Mouse (Mus musculus) stomach, embryonic 14.5 days (tissue): Measurements from ENCODE around the gene Zbtb7a. TPM values are rescaled to one million over a fixed set of nuclear protein-coding genes. Genes with fewer than 3 reads are reported as not detected.
"Not testable (repeated sequence)": the region's sequence is repeated elsewhere in the genome, so short reads cannot be mapped to it uniquely, and the experiment has no call there.

Experiments used
- ATAC-seq: fragments of 200-750 bp; cut with Nextera tagmentation; 2 replicates; pipeline ENCODE4 v1.8.0; 2017; ENCODE audit warnings: low read depth, moderate TSS enrichment; ENCODE audit not compliant: insufficient number of reproducible peaks, insufficient read depth, low FRiP score
- H3K27ac ChIP-seq: fragments of 300-500 bp; sonication (generic); 2 replicates; pipeline ENCODE4 v1.5.1; 2014; ENCODE audit warnings: mild to moderate bottlenecking, low read length, moderate library complexity, mixed read lengths
- H3K27me3 ChIP-seq: fragments of 300-500 bp; sonication (generic); 2 replicates; pipeline ENCODE4 v1.6.1; 2014; ENCODE audit warnings: low read length, control low read depth, mixed read lengths; ENCODE audit not compliant: control insufficient read depth, insufficient read depth
- H3K36me3 ChIP-seq: fragments of 300-500 bp; sonication (generic); 2 replicates; pipeline ENCODE4 v1.6.1; 2014; ENCODE audit warnings: mild to moderate bottlenecking, control low read depth, low read length, moderate library complexity, mixed read lengths; ENCODE audit not compliant: control insufficient read depth, insufficient read depth
- H3K4me1 ChIP-seq: fragments of 300-500 bp; sonication (generic); 2 replicates; pipeline ENCODE4 v1.6.1; 2014; ENCODE audit warnings: low read length, control low read depth, mixed read lengths; ENCODE audit not compliant: control insufficient read depth, insufficient read depth
- H3K4me2 ChIP-seq: fragments of 300-500 bp; sonication (generic); replicated peaks from 2 replicates; pipeline ENCODE4 v1.6.1; 2014; ENCODE audit warnings: low read depth, low read length, control low read depth
- H3K4me3 ChIP-seq: fragments of 300-500 bp; sonication (generic); 2 replicates; pipeline ENCODE4 v1.5.1; 2014; ENCODE audit warnings: low read depth, low read length, control low read depth
- H3K9ac ChIP-seq: fragments of 300-500 bp; sonication (generic); replicated peaks from 2 replicates; pipeline ENCODE4 v1.6.1; 2014; ENCODE audit warnings: low read depth, mild to moderate bottlenecking, control low read depth, low read length, moderate library complexity, mixed read lengths
- H3K9me3 ChIP-seq: fragments of 300-500 bp; sonication (generic); 2 replicates; pipeline ENCODE4 v1.6.1; 2016; ENCODE audit warnings: low read depth, low read length, control low read depth; ENCODE audit not compliant: control insufficient read depth
- WGBS: fragments of 180-500 bp; shearing (Covaris S2); extraction: QIAGEN DNeasy Blood & Tissue Kit; methylation state at CpG from one replicate; pipeline ENCODE4 v1.1.7; 2014; 5-methylcytosine and 5-hydroxymethylcytosine counted together
- polyA plus RNA-seq: library from polyadenylated mRNA; unstranded; fragments of >200 nt; fragmentation: Nextera tagmentation; extraction: Ambion mirVana; gene quantifications from 2 replicates; pipeline ENCODE4 v1.2.1, GENCODE M21; 2014

The Zbtb7a gene
- polyA plus RNA-seq, 1 experiment from 2014 or later: 25.5 TPM

DNA sequence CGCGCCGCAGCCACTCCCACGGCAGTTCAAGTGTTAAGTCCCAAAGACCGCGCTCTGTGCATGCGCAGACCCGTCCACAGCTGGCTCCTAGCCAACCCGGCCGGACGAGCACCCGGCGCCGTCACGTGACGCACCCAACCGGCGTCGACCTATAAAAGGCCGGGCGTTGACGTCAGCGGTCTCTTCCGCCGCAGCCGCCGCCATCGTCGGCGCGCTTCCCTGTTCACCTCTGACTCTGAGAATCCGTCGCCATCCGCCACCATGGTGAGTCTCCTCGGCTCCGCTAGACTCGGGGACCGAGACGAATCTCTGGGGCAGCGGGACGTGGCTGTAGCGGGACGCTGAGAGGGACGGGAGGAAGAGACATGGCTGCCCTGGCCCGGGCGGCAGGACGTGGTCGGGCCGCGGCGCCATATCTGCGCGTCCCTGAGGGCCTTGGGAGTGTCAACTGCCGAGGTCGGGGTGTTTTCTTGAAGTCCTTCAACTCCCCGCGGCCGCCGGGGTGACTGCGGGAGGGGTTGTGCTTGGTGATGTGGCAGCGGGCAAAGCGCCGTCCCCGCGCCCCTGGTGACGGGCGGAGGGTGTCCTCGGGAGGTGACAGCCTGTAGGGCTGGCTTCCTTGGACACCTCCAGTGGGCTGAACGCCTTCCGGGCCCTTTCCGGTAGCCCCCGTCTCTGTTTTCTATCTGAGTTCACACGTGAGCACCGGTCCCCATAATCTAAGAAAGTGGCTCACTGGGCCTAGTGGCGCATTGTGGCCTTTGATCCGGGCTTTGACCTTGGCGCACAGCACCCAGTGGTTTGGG, 41.6 kb downstream of the Zbtb7a start, which contains the start of gene Eef2:
Gene Eef2 (plus strand): TSS at position 166 of the 806 bp plus-strand sequence.
- Histone ChIP-seq H3K9me3 (no peaks in the 10 kb centered on the region), H3K27me3 (no peaks in the 10 kb centered on the region), H3K4me3 (peak within 1 kb of the TSS; percentile 100), H3K27ac (peak within 1 kb of the TSS; percentile 92), H3K9ac (peak within 1 kb of the TSS; percentile 99), H3K36me3 (peaks cover 45% of the 10 kb centered on the region), H3K4me2 (peak within 1 kb of the TSS; percentile 92), H3K4me1 (peaks cover 30% of the 10 kb centered on the region)
- WGBS: 0% methylated on average over 77 of the region's 77 CpGs
- peak; percentile 83 for ATAC-seq

DNA sequence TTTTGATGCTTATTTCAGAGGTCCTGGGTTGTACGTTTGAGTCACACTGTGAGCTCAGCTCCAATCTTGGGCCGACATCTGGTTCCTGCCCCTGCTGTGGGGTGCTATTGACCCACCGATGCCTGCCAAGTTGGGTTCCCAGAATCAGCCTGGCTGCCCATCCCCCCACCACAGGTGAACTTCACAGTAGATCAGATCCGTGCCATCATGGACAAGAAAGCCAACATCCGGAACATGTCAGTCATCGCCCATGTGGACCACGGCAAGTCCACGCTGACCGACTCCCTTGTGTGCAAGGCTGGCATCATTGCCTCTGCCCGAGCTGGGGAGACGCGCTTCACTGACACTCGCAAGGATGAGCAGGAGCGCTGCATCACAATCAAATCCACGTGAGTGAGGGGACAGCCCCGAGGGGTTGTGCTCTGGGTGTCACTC, 42.5 kb downstream of the Zbtb7a start:
- H3K9me3 ChIP-seq: no peaks in the 10 kb centered on the region
- peaks cover 30% of the 10 kb centered on the region for H3K4me1 ChIP-seq
- no peak for ATAC-seq
- peaks cover 52% of the 10 kb centered on the region for H3K36me3 ChIP-seq
- peak overlapping the region; percentile 92 for H3K4me2 ChIP-seq
- peak overlapping the region; percentile 92 for H3K27ac ChIP-seq
- 13% methylated on average over 16 of the region's 16 CpGs for WGBS
- H3K4me3 ChIP-seq: peak overlapping the region; percentile 100
- no peaks in the 10 kb centered on the region for H3K27me3 ChIP-seq
- H3K9ac ChIP-seq: peak overlapping the region; percentile 99

- 64% methylated on average over 14 of the region's 14 CpGs for WGBS
- peak overlapping the region; percentile 92 for H3K4me2 ChIP-seq
- no peak overlapping the region; the same call in 1 of the 2 replicates for H3K27ac ChIP-seq
- H3K4me3 ChIP-seq: peak overlapping the region; percentile 100
- peaks cover 52% of the 10 kb centered on the region for H3K36me3 ChIP-seq
- H3K9me3 ChIP-seq: no peaks in the 10 kb centered on the region
- H3K9ac ChIP-seq: peak overlapping the region; percentile 99; the same call in 1 of the 2 replicates
- H3K4me1 ChIP-seq: peaks cover 27% of the 10 kb centered on the region
- H3K27me3 ChIP-seq: no peaks in the 10 kb centered on the region
- no peak for ATAC-seq
Observed at GRCm38 (mm10) chr10:81177958-81178712, 43.1 kb downstream of the Zbtb7a start.

- peaks cover 25% of the 10 kb centered on the region for H3K4me1 ChIP-seq
- H3K36me3 ChIP-seq: peaks cover 52% of the 10 kb centered on the region
- H3K4me2 ChIP-seq: no peak overlapping the region
- 92% methylated on average over 11 of the region's 11 CpGs for WGBS
- no peak overlapping the region for H3K9ac ChIP-seq
- no peak overlapping the region for H3K27ac ChIP-seq
- ATAC-seq: no peak
- H3K9me3 ChIP-seq: no peaks in the 10 kb centered on the region
- H3K4me3 ChIP-seq: no peak overlapping the region
- no peaks in the 10 kb centered on the region for H3K27me3 ChIP-seq
Observed at GRCm38 (mm10) chr10:81178927-81179326, 43.9 kb downstream of the Zbtb7a start.

DNA sequence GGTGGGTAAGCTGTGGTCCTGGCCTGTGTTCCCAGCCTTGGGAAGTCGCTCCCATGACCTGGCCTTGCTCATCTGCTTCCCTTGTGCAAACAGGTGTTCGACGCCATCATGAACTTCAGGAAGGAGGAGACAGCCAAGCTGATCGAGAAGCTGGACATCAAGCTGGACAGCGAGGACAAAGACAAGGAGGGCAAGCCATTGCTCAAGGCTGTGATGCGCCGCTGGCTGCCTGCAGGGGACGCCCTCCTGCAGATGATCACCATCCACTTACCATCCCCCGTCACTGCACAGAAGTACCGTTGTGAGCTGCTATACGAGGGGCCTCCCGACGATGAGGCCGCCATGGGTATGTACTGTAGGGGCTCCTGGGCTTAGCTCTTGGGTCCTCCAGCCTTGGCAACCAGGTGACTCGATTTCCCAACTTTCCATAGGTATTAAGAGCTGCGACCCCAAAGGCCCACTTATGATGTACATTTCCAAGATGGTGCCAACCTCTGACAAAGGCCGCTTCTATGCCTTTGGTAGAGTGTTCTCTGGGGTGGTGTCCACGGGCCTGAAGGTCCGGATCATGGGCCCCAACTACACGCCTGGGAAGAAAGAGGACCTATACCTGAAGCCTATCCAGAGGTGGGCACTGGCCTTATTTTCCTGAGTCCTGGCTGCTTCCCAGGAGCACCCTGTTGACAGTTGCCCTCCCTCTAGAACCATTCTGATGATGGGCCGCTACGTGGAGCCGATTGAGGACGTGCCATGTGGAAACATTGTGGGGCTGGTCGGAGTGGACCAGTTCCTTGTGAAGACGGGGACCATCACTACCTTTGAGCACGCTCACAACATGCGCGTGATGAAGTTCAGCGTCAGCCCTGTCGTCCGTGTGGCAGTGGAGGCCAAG, 44.7 kb downstream of the Zbtb7a start:
- ATAC-seq: no peak
- Histone ChIP-seq H3K27me3 (no peaks in the 10 kb centered on the region), H3K9ac (no peak overlapping the region), H3K4me2 (no peak overlapping the region), H3K4me1 (peaks cover 26% of the 10 kb centered on the region), H3K4me3 (no peak overlapping the region), H3K36me3 (peaks cover 52% of the 10 kb centered on the region), H3K9me3 (no peaks in the 10 kb centered on the region), H3K27ac (no peak overlapping the region)
- WGBS: 89% methylated on average over 32 of the region's 32 CpGs

- no peak for ATAC-seq
- Histone ChIP-seq H3K4me1 (peaks cover 31% of the 10 kb centered on the region), H3K4me3 (no peak overlapping the region), H3K27ac (no peak overlapping the region), H3K36me3 (peaks cover 52% of the 10 kb centered on the region), H3K4me2 (no peak overlapping the region), H3K9me3 (no peaks in the 10 kb centered on the region), H3K9ac (no peak overlapping the region), H3K27me3 (no peaks in the 10 kb centered on the region)
- 93% methylated on average over 13 of the region's 13 CpGs for WGBS
Observed at GRCm38 (mm10) chr10:81180946-81181345, 45.9 kb downstream of the Zbtb7a start.

GRCm38 (mm10) chr10:81181860-81182259, 46.8 kb downstream of the Zbtb7a start:
- not testable (repeated sequence) for H3K9ac ChIP-seq, H3K4me2 ChIP-seq, H3K27ac ChIP-seq, H3K9me3 ChIP-seq, ATAC-seq, H3K27me3 ChIP-seq, H3K4me3 ChIP-seq
- Histone ChIP-seq H3K36me3 (peaks cover 58% of the 10 kb centered on the region), H3K4me1 (peaks cover 31% of the 10 kb centered on the region)
- 81% methylated on average over 12 of the region's 12 CpGs for WGBS
